Mouse (Mus musculus) adrenal gland, postnatal 14 days (tissue): ENCODE measurements at regions not wholly inside any gene's neighbourhood (a gene's known extent, or its start where the extent isn't known, plus 50 kb on each side); places are given as distances from the start of the nearest gene placed in this dataset.
A peak's percentile ranks its signal among the peaks of the same experiment; 100 is the strongest.
"Not testable (repeated sequence)": the region's sequence is repeated elsewhere in the genome, so short reads cannot be mapped to it uniquely, and the experiment has no call there.

Experiments
- DNase-seq: peaks from one replicate; pipeline ENCODE4 v3.0.0; 2021; ENCODE audit warnings: mixed read lengths

- DNase-seq, result peak; percentile 40
Observed at GRCm38 (mm10) chr11:28993270-28993847, 137.2 kb upstream of the Pnpt1 start.

- DNase-seq, result no peak
Observed at GRCm38 (mm10) chr11:28998314-28999106, 132.0 kb upstream of the Pnpt1 start.

GRCm38 (mm10) chr11:28999196-28999595 lies 131.3 kb upstream of the Pnpt1 start:
- DNase-seq, result no peak

GRCm38 (mm10) chr11:28999620-29000019 lies 130.9 kb upstream of the Pnpt1 start:
- no peak for DNase-seq

GRCm38 (mm10) chr11:29000212-29000611 lies 130.3 kb upstream of the Pnpt1 start:
- no peak for DNase-seq

- DNase-seq, result no peak
Observed at GRCm38 (mm10) chr11:29017406-29017805, 113.1 kb upstream of the Pnpt1 start.

- no peak for DNase-seq
Observed at GRCm38 (mm10) chr11:29040817-29041216, 89.7 kb upstream of the Pnpt1 start.

- DNase-seq, result not testable (repeated sequence)
Observed at GRCm38 (mm10) chr11:29047985-29048610, 82.4 kb upstream of the Pnpt1 start.

GRCm38 (mm10) chr11:29052625-29053024 lies 77.9 kb upstream of the Pnpt1 start:
- no peak for DNase-seq

GRCm38 (mm10) chr11:29069586-29069985 lies 61.0 kb upstream of the Pnpt1 start:
- DNase-seq, result not testable (repeated sequence)

GRCm38 (mm10) chr11:29072231-29072630 lies 58.3 kb upstream of the Pnpt1 start:
- no peak for DNase-seq
